Mouse (Mus musculus) right cerebral cortex, adult 2 months (tissue): ENCODE measurements around the gene Taok3.

Experiments
- DNase-seq, 2 experiments: peaks; one replicate each; pipeline ENCODE4 v3.0.0; 2021 to 2022; ENCODE audit warnings: low spot score in 2 of 2

Taok3 gene

GRCm38 (mm10) chr5:117146165-117146564 is 26.2 kb downstream of the Taok3 start:
- DNase-seq = no peak

- peak; percentile 47 to 58 for DNase-seq
These were observed 27.5 kb downstream of the Taok3 start for GRCm38 (mm10) chr5:117147187-117148095.

GRCm38 (mm10) chr5:117149054-117149942 is 29.4 kb downstream of the Taok3 start:
- no peak for DNase-seq

GRCm38 (mm10) chr5:117150068-117150467 is 30.1 kb downstream of the Taok3 start:
- DNase-seq = no peak

GRCm38 (mm10) chr5:117152944-117153343 is 33.0 kb downstream of the Taok3 start:
- DNase-seq = no peak

- no peak for DNase-seq
These were observed 33.7 kb downstream of the Taok3 start for GRCm38 (mm10) chr5:117153527-117154091.

GRCm38 (mm10) chr5:117158335-117159018 is 38.5 kb downstream of the Taok3 start:
- DNase-seq = no peak

GRCm38 (mm10) chr5:117159326-117159725 is 39.4 kb downstream of the Taok3 start:
- DNase-seq = no peak

GRCm38 (mm10) chr5:117159805-117160291 is 39.9 kb downstream of the Taok3 start:
- no peak for DNase-seq

GRCm38 (mm10) chr5:117160499-117160898 is 40.6 kb downstream of the Taok3 start:
- no peak for DNase-seq

GRCm38 (mm10) chr5:117163790-117164189 is 43.9 kb downstream of the Taok3 start:
- no peak for DNase-seq

GRCm38 (mm10) chr5:117164516-117164915 is 44.6 kb downstream of the Taok3 start:
- no peak for DNase-seq

- DNase-seq = no peak
These were observed 45.0 kb downstream of the Taok3 start for GRCm38 (mm10) chr5:117164923-117165322.

GRCm38 (mm10) chr5:117165946-117166345 is 46.0 kb downstream of the Taok3 start:
- no peak for DNase-seq

GRCm38 (mm10) chr5:117166811-117167365 is 47.0 kb downstream of the Taok3 start:
- DNase-seq = no peak

- no peak for DNase-seq
These were observed 48.6 kb downstream of the Taok3 start for GRCm38 (mm10) chr5:117168351-117169100.

GRCm38 (mm10) chr5:117174057-117174456 is 54.1 kb downstream of the Taok3 start:
- no peak for DNase-seq

GRCm38 (mm10) chr5:117175896-117176295 is 56.0 kb downstream of the Taok3 start:
- DNase-seq = no peak

GRCm38 (mm10) chr5:117178079-117178478 is 58.1 kb downstream of the Taok3 start:
- no peak for DNase-seq

GRCm38 (mm10) chr5:117178486-117178885 is 58.6 kb downstream of the Taok3 start:
- no peak for DNase-seq
